Mouse (Mus musculus): Measurements from ENCODE around the gene Orai3.
A peak's percentile ranks its signal among the peaks of the same experiment; 100 is the strongest.
"Not testable (repeated sequence)": the region's sequence is repeated elsewhere in the genome, so short reads cannot be mapped to it uniquely, and the experiment has no call there.

Orai3 gene

GRCm38 (mm10) chr7:127763642-127764041 lies 6.0 kb upstream of the Orai3 start:
- DNase-seq (ENCODE audit: low read depth) = no peak

GRCm38 (mm10) chr7:127765756-127766155 lies 3.9 kb upstream of the Orai3 start:
- no peak for DNase-seq (ENCODE audit: low read depth)

- no peak for DNase-seq (ENCODE audit: low read depth)
These were observed 2.6 kb upstream of the Orai3 start for GRCm38 (mm10) chr7:127766851-127767609.

GRCm38 (mm10) chr7:127767671-127768345 lies 1.8 kb upstream of the Orai3 start:
- DNase-seq (ENCODE audit: low read depth) = no peak

GRCm38 (mm10) chr7:127768346-127768996 lies 1.1 kb upstream of the Orai3 start:
- DNase-seq (ENCODE audit: low read depth) = no peak

GRCm38 (mm10) chr7:127768997-127769593 lies 520 bp upstream of the Orai3 start:
- DNase-seq (ENCODE audit: low read depth) = peak; percentile 98

GRCm38 (mm10) chr7:127770039-127770905 lies 657 bp downstream of the Orai3 start:
- DNase-seq (ENCODE audit: low read depth) = no peak

- no peak for DNase-seq (ENCODE audit: low read depth)
These were observed 1.6 kb downstream of the Orai3 start for GRCm38 (mm10) chr7:127771262-127771661.

- no peak for DNase-seq (ENCODE audit: low read depth)
These were observed 2.5 kb downstream of the Orai3 start for GRCm38 (mm10) chr7:127772080-127772479.

GRCm38 (mm10) chr7:127772557-127772956 lies 2.9 kb downstream of the Orai3 start:
- DNase-seq (ENCODE audit: low read depth) = no peak

GRCm38 (mm10) chr7:127773664-127774384 lies 4.2 kb downstream of the Orai3 start:
- no peak for DNase-seq (ENCODE audit: low read depth)

- not testable (repeated sequence) for DNase-seq (ENCODE audit: low read depth)
These were observed 6.2 kb downstream of the Orai3 start for GRCm38 (mm10) chr7:127775837-127776236.

GRCm38 (mm10) chr7:127776426-127776825 lies 6.8 kb downstream of the Orai3 start, which contains the start of gene Setd1a:
Setd1a (plus strand) TSS chr7:127776670.
- DNase-seq (ENCODE audit: low read depth) = peak; percentile 53

GRCm38 (mm10) chr7:127776878-127777473 lies 7.4 kb downstream of the Orai3 start:
- peak; percentile 62 for DNase-seq (ENCODE audit: low read depth)

- no peak for DNase-seq (ENCODE audit: low read depth)
These were observed 8.1 kb downstream of the Orai3 start for GRCm38 (mm10) chr7:127777474-127778266.

GRCm38 (mm10) chr7:127778350-127778749 lies 8.7 kb downstream of the Orai3 start:
- DNase-seq (ENCODE audit: low read depth) = no peak

- no peak for DNase-seq (ENCODE audit: low read depth)
These were observed 15.7 kb downstream of the Orai3 start, which contains the start of gene Gm49388 for GRCm38 (mm10) chr7:127785308-127785707. Gm49388 (plus strand) TSS chr7:127785608.

- no peak for DNase-seq (ENCODE audit: low read depth)
These were observed 27.6 kb downstream of the Orai3 start for GRCm38 (mm10) chr7:127797076-127797845.

- DNase-seq (ENCODE audit: low read depth) = no peak
These were observed 29.0 kb downstream of the Orai3 start for GRCm38 (mm10) chr7:127798591-127798990.

Measured in fibroblast of lung, adult 2 months (primary cell).